Mouse (Mus musculus) heart, embryonic 14.5 days (tissue): ENCODE measurements around the gene Lrrc8d. TPM values are rescaled to one million over a fixed set of nuclear protein-coding genes. Genes with fewer than 3 reads are reported as not detected.

ENCODE experiments used
- ATAC-seq: fragments of 200-750 bp; cut with Nextera tagmentation; 2 replicates; pipeline ENCODE4 v1.8.0; 2017; ENCODE audit warnings: low read depth, moderate TSS enrichment; ENCODE audit not compliant: insufficient number of reproducible peaks, insufficient read depth, low FRiP score
- H3K27ac ChIP-seq, 2 experiments: fragments of 200-500 bp in 1 of 2; fragments of 300-500 bp in 1 of 2; sonication (generic) in 1 of 2; replicated peaks in 1 of 2; 2 replicates each; pipeline ENCODE4 v1.5.1; 2012 to 2014; ENCODE audit warnings: low read depth in 2 of 2, low read length in 2 of 2, control low read depth in 1 of 2, mild to moderate bottlenecking in 1 of 2, mixed read lengths in 1 of 2; ENCODE audit not compliant: control insufficient read depth in 1 of 2, insufficient read depth in 1 of 2
- H3K27me3 ChIP-seq: fragments of 300-500 bp; sonication (generic); 2 replicates; pipeline ENCODE4 v1.6.1; 2014; ENCODE audit warnings: mild to moderate bottlenecking, low read length, control low read depth; ENCODE audit not compliant: control insufficient read depth, insufficient read depth
- H3K36me3 ChIP-seq: fragments of 300-500 bp; sonication (generic); 2 replicates; pipeline ENCODE4 v1.6.1; 2014; ENCODE audit warnings: mild to moderate bottlenecking, control low read depth, low read length, mixed read lengths; ENCODE audit not compliant: control insufficient read depth, insufficient read depth
- H3K4me1 ChIP-seq, 2 experiments: fragments of 200-500 bp in 1 of 2; fragments of 300-500 bp in 1 of 2; sonication (generic) in 1 of 2; 2 replicates each; pipeline ENCODE4 v1.6.1; 2012 to 2014; ENCODE audit warnings: low read length in 2 of 2, control low read depth in 1 of 2, mixed read lengths in 1 of 2; ENCODE audit not compliant: control insufficient read depth in 2 of 2, insufficient read depth in 2 of 2
- H3K4me2 ChIP-seq: fragments of 300-500 bp; sonication (generic); 2 replicates; pipeline ENCODE4 v1.6.1; 2014; ENCODE audit warnings: mild to moderate bottlenecking, low read length
- H3K4me3 ChIP-seq, 2 experiments: fragments of 200-500 bp in 1 of 2; fragments of 300-500 bp in 1 of 2; sonication (generic) in 1 of 2; 2 replicates each; pipeline ENCODE4 v1.5.1; 2012 to 2014; ENCODE audit warnings: low read length in 2 of 2, mild to moderate bottlenecking in 2 of 2, control low read depth in 1 of 2, low read depth in 1 of 2, moderate library complexity in 1 of 2; ENCODE audit not compliant: control insufficient read depth in 1 of 2, insufficient read depth in 1 of 2
- H3K9ac ChIP-seq: fragments of 300-500 bp; sonication (generic); 2 replicates; pipeline ENCODE4 v1.6.1; 2014; ENCODE audit warnings: mild to moderate bottlenecking, low read length
- H3K9me3 ChIP-seq: fragments of 300-500 bp; sonication (generic); 2 replicates; pipeline ENCODE4 v1.6.1; 2016; ENCODE audit warnings: low read length, control low read depth; ENCODE audit not compliant: control insufficient read depth
- WGBS: fragments of 180-500 bp; shearing (Covaris S2); extraction: QIAGEN DNeasy Blood & Tissue Kit; methylation state at CpG from one replicate; pipeline ENCODE4 v1.1.7; 2014; 5-methylcytosine and 5-hydroxymethylcytosine counted together
- polyA plus RNA-seq: library from polyadenylated mRNA; unstranded; fragments of >200 nt; fragmentation: Nextera tagmentation; extraction: Ambion mirVana; gene quantifications from 2 replicates; pipeline ENCODE4 v1.2.1, GENCODE M21; 2014

The Lrrc8d gene
- polyA plus RNA-seq, 1 experiment from 2014 or later, result 10.2 TPM

DNA sequence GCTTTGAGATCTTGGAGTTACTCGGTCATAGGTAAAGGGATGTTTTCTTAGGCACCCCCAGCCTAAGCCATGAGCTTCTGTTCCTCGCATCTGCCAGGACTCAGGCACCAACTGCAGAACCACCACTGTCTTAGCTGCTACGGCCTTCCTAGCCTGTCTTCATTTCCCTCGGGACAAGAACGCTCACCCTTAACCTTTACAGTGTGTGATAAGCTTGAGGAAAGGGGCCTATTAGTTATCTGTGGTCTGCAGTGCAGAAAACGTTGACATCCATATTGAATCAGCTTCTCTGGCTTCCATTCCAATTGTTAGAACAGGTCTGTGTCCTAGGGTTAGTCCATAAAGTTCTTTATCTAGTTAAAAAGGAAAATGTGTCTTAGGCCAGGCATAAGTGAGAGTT lies 37.4 kb downstream of the Lrrc8d start:
- Histone ChIP-seq H3K4me2 (no peak overlapping the region), H3K27ac (no peak overlapping the region), H3K9me3 (no peaks in the 10 kb centered on the region), H3K4me1 (peaks cover 3 to 5% of the 10 kb centered on the region in 2 experiments; a peak in 3 of 4 replicates), H3K27me3 (0 out of 2 replicates have a peak, but pooled peaks cover 7% of the 10 kb centered on the region), H3K9ac (no peak overlapping the region), H3K36me3 (no peaks in the 10 kb centered on the region), H3K4me3 (no peak overlapping the region)
- no peak for ATAC-seq
- WGBS, result 43% methylated on average over 6 of the region's 6 CpGs

DNA sequence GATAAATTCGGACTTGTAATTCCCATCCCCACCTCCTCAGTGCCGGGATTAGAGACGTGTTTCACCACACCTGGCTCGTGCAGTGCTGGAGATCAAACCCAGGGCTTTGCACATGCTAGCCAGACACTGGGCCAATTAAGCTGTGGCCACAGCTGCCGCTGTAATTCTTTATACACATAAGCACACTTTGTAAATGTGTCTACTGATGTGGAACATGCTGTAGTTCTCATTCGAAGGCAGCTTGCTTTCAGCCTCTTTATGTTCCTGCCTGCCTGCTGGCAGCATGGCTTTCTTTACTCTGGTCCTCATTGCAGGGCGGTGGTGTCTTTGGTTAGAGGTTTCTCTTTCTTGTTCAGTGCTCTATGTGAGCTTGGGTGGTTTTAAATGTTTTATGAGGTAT lies 40.7 kb downstream of the Lrrc8d start:
- H3K27me3 ChIP-seq, result no peaks in the 10 kb centered on the region
- peaks cover 0 to 12% of the 10 kb centered on the region in 2 experiments; a peak in 2 of 4 replicates for H3K4me1 ChIP-seq
- WGBS, result 81% methylated on average over 7 of the region's 7 CpGs
- no peaks in the 10 kb centered on the region for H3K9me3 ChIP-seq
- no peak overlapping the region for H3K4me3 ChIP-seq
- H3K4me2 ChIP-seq, result no peak overlapping the region
- no peak overlapping the region for H3K9ac ChIP-seq
- no peak overlapping the region for H3K27ac ChIP-seq
- ATAC-seq, result no peak
- no peaks in the 10 kb centered on the region for H3K36me3 ChIP-seq

DNA sequence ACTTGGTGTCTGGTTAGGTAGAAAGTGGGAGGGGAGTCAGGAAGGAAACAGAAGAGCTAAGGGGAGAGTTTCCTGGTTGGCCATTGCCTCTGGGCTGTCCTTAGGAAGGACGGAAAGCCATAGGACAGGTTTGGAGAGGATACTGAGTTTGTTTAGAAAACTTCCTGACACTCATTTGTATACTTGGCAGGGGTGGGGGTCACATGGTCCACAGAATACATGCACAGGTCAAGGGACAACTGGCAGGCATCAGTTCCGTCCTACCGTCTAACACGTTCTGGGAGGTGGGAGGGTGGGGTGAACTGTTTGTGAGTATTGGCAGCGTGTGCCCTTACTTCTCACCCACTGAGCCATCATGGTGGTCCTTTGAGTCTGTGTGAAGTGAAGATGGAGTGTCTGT lies 42.9 kb downstream of the Lrrc8d start:
- peaks cover 0 to 12% of the 10 kb centered on the region in 2 experiments; a peak in 2 of 4 replicates for H3K4me1 ChIP-seq
- H3K9me3 ChIP-seq, result no peaks in the 10 kb centered on the region
- H3K36me3 ChIP-seq, result no peaks in the 10 kb centered on the region
- no peak overlapping the region for H3K4me3 ChIP-seq
- ATAC-seq, result no peak
- H3K27ac ChIP-seq, result no peak overlapping the region
- 74% methylated on average over 5 of the region's 5 CpGs for WGBS
- no peak overlapping the region for H3K4me2 ChIP-seq
- H3K9ac ChIP-seq, result no peak overlapping the region
- H3K27me3 ChIP-seq, result no peaks in the 10 kb centered on the region

DNA sequence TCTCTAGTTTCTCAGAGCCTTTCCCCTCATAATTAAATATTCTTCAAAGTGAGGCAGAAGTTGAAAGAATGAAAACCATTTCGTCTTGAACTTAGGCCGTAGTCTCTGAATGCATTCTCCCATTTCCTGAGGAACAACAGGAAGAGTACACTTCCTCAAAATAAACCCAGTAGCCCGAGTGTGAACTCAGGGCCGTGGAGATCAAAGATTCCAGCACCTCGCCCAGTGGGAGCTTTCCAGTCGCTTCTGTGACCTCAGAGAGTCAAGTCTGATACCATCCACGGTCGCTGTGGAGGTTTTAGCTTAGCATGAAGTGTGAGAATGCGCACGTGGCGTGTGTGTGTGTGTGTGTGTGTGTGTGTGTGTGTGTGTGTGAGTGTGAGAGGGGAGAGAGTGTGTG lies 45.6 kb downstream of the Lrrc8d start:
- Histone ChIP-seq H3K27ac (no peak overlapping the region), H3K4me2 (no peak overlapping the region), H3K4me3 (no peak overlapping the region), H3K9me3 (no peaks in the 10 kb centered on the region), H3K9ac (no peak overlapping the region), H3K4me1 (peaks cover 0 to 12% of the 10 kb centered on the region in 2 experiments; a peak in 2 of 4 replicates), H3K36me3 (no peaks in the 10 kb centered on the region), H3K27me3 (no peaks in the 10 kb centered on the region)
- WGBS, result 50% methylated on average over 11 of the region's 11 CpGs
- no peak for ATAC-seq

DNA sequence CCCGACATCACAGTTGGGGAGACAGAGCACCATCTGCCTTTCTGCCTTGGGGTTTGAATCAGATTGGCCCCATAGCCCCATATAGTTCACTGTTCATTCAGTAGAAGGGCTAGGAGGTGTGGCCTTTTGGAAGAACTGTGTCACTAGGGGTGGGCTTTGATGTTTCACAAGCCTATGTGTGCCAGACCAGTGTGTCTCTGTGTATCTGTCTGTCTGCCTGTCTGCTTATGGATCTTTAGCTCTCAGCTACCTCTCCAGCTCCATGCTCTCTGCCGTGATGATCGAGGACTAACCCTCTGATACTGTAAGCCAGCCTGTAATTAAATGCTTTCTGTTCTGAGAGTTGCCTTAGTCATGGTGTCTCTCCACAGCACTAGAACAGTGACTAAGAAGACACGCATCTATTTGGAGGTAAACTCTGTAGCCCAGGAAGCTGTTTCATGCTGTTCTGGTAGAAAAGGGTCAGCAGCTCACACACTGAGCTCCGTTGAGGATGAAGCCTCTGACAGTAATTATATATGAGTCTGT lies 46.2 kb downstream of the Lrrc8d start:
- no peaks in the 10 kb centered on the region for H3K9me3 ChIP-seq
- WGBS, result 79% methylated on average over 5 of the region's 5 CpGs
- no peak overlapping the region for H3K4me3 ChIP-seq
- no peak overlapping the region for H3K27ac ChIP-seq
- no peak overlapping the region for H3K9ac ChIP-seq
- H3K36me3 ChIP-seq, result no peaks in the 10 kb centered on the region
- no peaks in the 10 kb centered on the region for H3K27me3 ChIP-seq
- H3K4me2 ChIP-seq, result no peak overlapping the region
- H3K4me1 ChIP-seq, result peaks cover 0 to 12% of the 10 kb centered on the region in 2 experiments; a peak in 2 of 4 replicates
- ATAC-seq, result no peak

DNA sequence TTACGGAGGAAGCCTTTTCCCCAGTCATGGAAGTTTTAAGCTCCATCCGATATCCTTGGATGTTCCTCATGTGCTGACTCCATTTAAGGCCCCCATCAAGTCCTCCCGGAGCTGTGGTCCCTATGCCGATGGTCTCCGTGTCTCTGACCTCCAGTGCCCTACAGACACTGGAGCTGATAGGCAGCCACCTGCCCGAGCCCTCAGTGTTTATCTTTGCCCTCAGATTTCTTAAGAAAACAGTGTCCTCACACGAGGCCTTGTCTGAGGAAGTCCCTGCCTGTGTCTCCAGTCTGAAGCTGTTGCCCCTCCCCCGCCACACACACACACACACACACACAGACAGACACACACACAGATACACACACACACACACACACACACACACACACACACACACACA lies 55.0 kb downstream of the Lrrc8d start:
- WGBS, result 50% methylated on average over 8 of the region's 8 CpGs
- no peak overlapping the region for H3K4me3 ChIP-seq
- no peak for ATAC-seq
- no peak overlapping the region for H3K27ac ChIP-seq
- no peak overlapping the region for H3K4me2 ChIP-seq
- no peak overlapping the region for H3K9ac ChIP-seq
- H3K27me3 ChIP-seq, result 0 out of 2 replicates have a peak, but pooled peaks cover 3% of the 10 kb centered on the region
- H3K9me3 ChIP-seq, result 0 out of 2 replicates have a peak, but pooled peaks cover 3% of the 10 kb centered on the region
- peaks cover 4 to 11% of the 10 kb centered on the region in 2 experiments; a peak in 3 of 4 replicates for H3K4me1 ChIP-seq
- H3K36me3 ChIP-seq, result no peaks in the 10 kb centered on the region

DNA sequence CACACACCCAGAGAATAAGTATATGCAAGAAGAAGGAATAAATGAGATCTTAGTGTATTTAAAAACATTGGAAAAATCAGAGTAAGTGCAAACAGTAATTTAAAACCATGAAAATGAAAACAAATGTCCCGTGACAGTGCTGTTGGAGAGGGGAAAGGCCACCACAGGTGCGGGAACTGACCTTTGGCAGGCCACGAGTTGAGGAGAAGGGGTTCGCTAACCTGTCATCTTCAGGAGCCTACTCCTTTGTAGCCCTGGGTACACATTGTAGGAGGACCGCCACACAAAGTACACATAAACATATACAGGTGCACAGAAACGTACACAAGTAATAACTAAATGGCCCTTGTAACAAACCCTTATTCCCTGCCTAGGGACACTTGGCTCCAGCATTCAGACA lies 55.7 kb downstream of the Lrrc8d start:
- Histone ChIP-seq H3K27me3 (0 out of 2 replicates have a peak, but pooled peaks cover 3% of the 10 kb centered on the region), H3K36me3 (no peaks in the 10 kb centered on the region), H3K4me3 (no peak overlapping the region), H3K4me1 (peaks cover 4 to 11% of the 10 kb centered on the region in 2 experiments; a peak in 3 of 4 replicates), H3K9me3 (0 out of 2 replicates have a peak, but pooled peaks cover 3% of the 10 kb centered on the region), H3K4me2 (no peak overlapping the region), H3K27ac (no peak overlapping the region), H3K9ac (no peak overlapping the region)
- no peak for ATAC-seq
- 85% methylated on average over 6 of the region's 6 CpGs for WGBS

DNA sequence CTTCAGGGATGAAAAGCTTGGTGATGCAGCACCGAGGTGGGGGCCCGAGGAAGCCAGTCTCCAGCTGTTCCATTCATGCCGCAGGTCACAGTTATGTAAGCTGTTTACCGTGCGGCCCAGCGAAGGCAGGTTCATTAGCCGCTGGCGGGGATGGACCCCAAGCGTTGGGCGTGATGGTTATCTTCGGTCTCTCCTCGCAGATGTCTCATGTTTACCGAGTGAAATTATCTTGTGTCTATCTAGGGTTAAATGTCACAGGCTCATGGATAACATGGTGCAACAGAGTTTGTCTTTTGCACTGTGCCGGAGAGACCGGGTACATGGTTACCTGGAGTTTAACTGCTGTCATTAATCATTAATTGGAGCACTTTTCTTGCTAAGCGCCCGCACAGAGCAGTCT lies 58.2 kb downstream of the Lrrc8d start:
- 93% methylated on average over 17 of the region's 17 CpGs for WGBS
- Histone ChIP-seq H3K36me3 (no peaks in the 10 kb centered on the region), H3K4me2 (no peak overlapping the region), H3K4me3 (no peak overlapping the region), H3K9ac (no peak overlapping the region), H3K27me3 (0 out of 2 replicates have a peak, but pooled peaks cover 3% of the 10 kb centered on the region), H3K27ac (no peak overlapping the region), H3K4me1 (peaks cover 13 to 23% of the 10 kb centered on the region in 2 experiments), H3K9me3 (0 out of 2 replicates have a peak, but pooled peaks cover 3% of the 10 kb centered on the region)
- ATAC-seq, result no peak
